Mouse (Mus musculus): ENCODE results near the gene Sqor. TPM values are rescaled to one million over a fixed set of nuclear protein-coding genes. Genes with fewer than 3 reads are reported as not detected.

Sqor gene
- polyA plus RNA-seq, 1 experiment from 2014 or later: 8.3 TPM

GRCm38 (mm10) chr2:122816986-122817385 lies 51.9 kb downstream of the Sqor start:
- H3K36me3 ChIP-seq (ENCODE audit: control insufficient read depth, insufficient read depth, low read length): no peaks in the 10 kb centered on the region
- H3K27me3 ChIP-seq (ENCODE audit: control insufficient read depth, insufficient read depth, low read length): no peaks in the 10 kb centered on the region
- H3K9ac ChIP-seq (ENCODE audit: low read length): no peak overlapping the region
- WGBS: 74% methylated on average over 2 of the region's 2 CpGs
- ATAC-seq (ENCODE audit: insufficient number of reproducible peaks, insufficient read depth, low FRiP score, low read depth): no peak
- no peaks in the 10 kb centered on the region for H3K9me3 ChIP-seq (ENCODE audit: control insufficient read depth, low read length)
- no peak overlapping the region for H3K4me2 ChIP-seq (ENCODE audit: low read length)
- no peaks in the 10 kb centered on the region for H3K4me1 ChIP-seq (ENCODE audit: control insufficient read depth in 2 of 2, insufficient read depth in 2 of 2, low read length in 2 of 2)
- no peak overlapping the region for H3K4me3 ChIP-seq (ENCODE audit: control insufficient read depth in 1 of 2, insufficient read depth in 1 of 2, low read depth in 1 of 2, low read length in 2 of 2)
- no peak overlapping the region for H3K27ac ChIP-seq (replicated peaks in 1 of 2; ENCODE audit: control insufficient read depth in 1 of 2, insufficient read depth in 1 of 2, low read depth in 2 of 2, low read length in 2 of 2)

GRCm38 (mm10) chr2:122821246-122821645 lies 56.2 kb downstream of the Sqor start:
- Histone ChIP-seq H3K4me3 (ENCODE audit: control insufficient read depth in 1 of 2, insufficient read depth in 1 of 2, low read depth in 1 of 2, low read length in 2 of 2) (no peak overlapping the region), H3K27me3 (ENCODE audit: control insufficient read depth, insufficient read depth, low read length) (no peaks in the 10 kb centered on the region), H3K27ac (replicated peaks in 1 of 2; ENCODE audit: control insufficient read depth in 1 of 2, insufficient read depth in 1 of 2, low read depth in 2 of 2, low read length in 2 of 2) (no peak overlapping the region), H3K9ac (ENCODE audit: low read length) (no peak overlapping the region), H3K4me2 (ENCODE audit: low read length) (no peak overlapping the region), H3K9me3 (ENCODE audit: control insufficient read depth, low read length) (no peaks in the 10 kb centered on the region), H3K4me1 (ENCODE audit: control insufficient read depth in 2 of 2, insufficient read depth in 2 of 2, low read length in 2 of 2) (peaks cover 0 to 2% of the 10 kb centered on the region in 2 experiments; a peak in 2 of 4 replicates), H3K36me3 (ENCODE audit: control insufficient read depth, insufficient read depth, low read length) (no peaks in the 10 kb centered on the region)
- ATAC-seq (ENCODE audit: insufficient number of reproducible peaks, insufficient read depth, low FRiP score, low read depth): no peak
- WGBS: 55% methylated on average over 2 of the region's 2 CpGs

- Histone ChIP-seq H3K9ac (ENCODE audit: low read length) (no peak overlapping the region), H3K4me1 (ENCODE audit: control insufficient read depth in 2 of 2, insufficient read depth in 2 of 2, low read length in 2 of 2) (peaks cover 0 to 2% of the 10 kb centered on the region in 2 experiments; a peak in 2 of 4 replicates), H3K9me3 (ENCODE audit: control insufficient read depth, low read length) (no peaks in the 10 kb centered on the region), H3K27me3 (ENCODE audit: control insufficient read depth, insufficient read depth, low read length) (no peaks in the 10 kb centered on the region), H3K36me3 (ENCODE audit: control insufficient read depth, insufficient read depth, low read length) (no peaks in the 10 kb centered on the region), H3K4me2 (ENCODE audit: low read length) (peak overlapping the region; percentile 50), H3K4me3 (ENCODE audit: control insufficient read depth in 1 of 2, insufficient read depth in 1 of 2, low read depth in 1 of 2, low read length in 2 of 2) (no peak overlapping the region), H3K27ac (replicated peaks in 1 of 2; ENCODE audit: control insufficient read depth in 1 of 2, insufficient read depth in 1 of 2, low read depth in 2 of 2, low read length in 2 of 2) (no peak overlapping the region)
- no peak for ATAC-seq (ENCODE audit: insufficient number of reproducible peaks, insufficient read depth, low FRiP score, low read depth)
- 38% methylated on average over 19 of the region's 19 CpGs for WGBS
These were observed 60.6 kb downstream of the Sqor start for GRCm38 (mm10) chr2:122825406-122826236.

DNA sequence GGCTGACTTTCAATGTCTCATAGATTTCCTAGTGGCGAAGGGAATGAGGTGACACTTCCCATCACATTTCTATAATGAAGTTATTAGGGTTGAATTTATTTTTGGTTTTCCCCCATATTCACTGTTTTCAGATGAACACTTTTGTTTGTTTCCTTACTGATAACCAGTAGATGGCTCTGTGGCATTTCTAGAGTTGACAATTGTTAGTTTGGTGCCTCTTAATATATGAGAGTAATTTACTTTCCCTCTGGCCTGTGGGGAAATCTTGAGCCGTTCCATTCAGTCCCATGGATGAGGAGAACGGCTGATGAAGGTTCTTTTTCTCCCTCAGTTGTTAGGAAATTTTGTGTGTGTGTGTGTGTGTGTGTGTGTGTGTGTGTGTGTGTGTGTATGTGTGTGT lies 61.3 kb downstream of the Sqor start:
- 58% methylated on average over 3 of the region's 3 CpGs for WGBS
- no peak for ATAC-seq (ENCODE audit: insufficient number of reproducible peaks, insufficient read depth, low FRiP score, low read depth)
- no peak overlapping the region for H3K4me3 ChIP-seq (ENCODE audit: control insufficient read depth in 1 of 2, insufficient read depth in 1 of 2, low read depth in 1 of 2, low read length in 2 of 2)
- no peak overlapping the region for H3K27ac ChIP-seq (replicated peaks in 1 of 2; ENCODE audit: control insufficient read depth in 1 of 2, insufficient read depth in 1 of 2, low read depth in 2 of 2, low read length in 2 of 2)
- no peaks in the 10 kb centered on the region for H3K36me3 ChIP-seq (ENCODE audit: control insufficient read depth, insufficient read depth, low read length)
- H3K9me3 ChIP-seq (ENCODE audit: control insufficient read depth, low read length): no peaks in the 10 kb centered on the region
- H3K9ac ChIP-seq (ENCODE audit: low read length): no peak overlapping the region
- no peak overlapping the region for H3K4me2 ChIP-seq (ENCODE audit: low read length)
- no peaks in the 10 kb centered on the region for H3K27me3 ChIP-seq (ENCODE audit: control insufficient read depth, insufficient read depth, low read length)
- H3K4me1 ChIP-seq (ENCODE audit: control insufficient read depth in 2 of 2, insufficient read depth in 2 of 2, low read length in 2 of 2): peaks cover 0 to 2% of the 10 kb centered on the region in 2 experiments; a peak in 2 of 4 replicates

DNA sequence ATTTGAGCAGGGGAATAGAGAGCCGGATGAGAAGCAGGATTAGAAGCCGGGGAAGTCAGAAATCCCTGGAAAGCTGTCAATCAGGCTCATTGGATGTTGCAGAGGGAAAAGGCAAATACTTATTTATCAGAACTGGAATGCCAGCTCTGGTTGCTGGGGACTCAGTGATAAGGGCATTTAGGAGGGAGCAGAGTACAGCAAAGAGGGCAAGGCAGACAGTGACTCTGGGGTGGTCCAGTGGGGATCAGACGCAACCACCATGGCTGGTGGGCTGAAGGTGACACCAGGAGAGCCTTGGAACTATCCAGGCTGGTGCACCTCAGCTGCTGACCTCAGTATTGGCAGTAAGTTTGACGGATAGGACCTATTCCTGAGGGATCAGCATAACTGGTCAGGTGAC lies 89.6 kb downstream of the Sqor start:
- no peak for ATAC-seq (ENCODE audit: insufficient number of reproducible peaks, insufficient read depth, low FRiP score, low read depth)
- no peaks in the 10 kb centered on the region for H3K27me3 ChIP-seq (ENCODE audit: control insufficient read depth, insufficient read depth, low read length)
- H3K4me2 ChIP-seq (ENCODE audit: low read length): peak overlapping the region; percentile 34; the same call in 1 of the 2 replicates
- H3K9ac ChIP-seq (ENCODE audit: low read length): peak overlapping the region; percentile 54; the same call in 1 of the 2 replicates
- no peaks in the 10 kb centered on the region for H3K9me3 ChIP-seq (ENCODE audit: control insufficient read depth, low read length)
- H3K4me3 ChIP-seq (ENCODE audit: control insufficient read depth in 1 of 2, insufficient read depth in 1 of 2, low read depth in 1 of 2, low read length in 2 of 2): no peak overlapping the region
- peak overlapping the region; percentile 76 to 93 for H3K27ac ChIP-seq (replicated peaks in 1 of 2; ENCODE audit: control insufficient read depth in 1 of 2, insufficient read depth in 1 of 2, low read depth in 2 of 2, low read length in 2 of 2)
- WGBS: 28% methylated on average over 4 of the region's 4 CpGs
- no peaks in the 10 kb centered on the region for H3K36me3 ChIP-seq (ENCODE audit: control insufficient read depth, insufficient read depth, low read length)
- peaks cover 16 to 25% of the 10 kb centered on the region in 2 experiments for H3K4me1 ChIP-seq (ENCODE audit: control insufficient read depth in 2 of 2, insufficient read depth in 2 of 2, low read length in 2 of 2)

GRCm38 (mm10) chr2:122855354-122855753 lies 90.3 kb downstream of the Sqor start:
- H3K4me2 ChIP-seq (ENCODE audit: low read length): no peak overlapping the region; the same call in 1 of the 2 replicates
- ATAC-seq (ENCODE audit: insufficient number of reproducible peaks, insufficient read depth, low FRiP score, low read depth): peak; percentile 64; the same call in 1 of the 2 replicates
- H3K4me1 ChIP-seq (ENCODE audit: control insufficient read depth in 2 of 2, insufficient read depth in 2 of 2, low read length in 2 of 2): peaks cover 16 to 25% of the 10 kb centered on the region in 2 experiments
- no peaks in the 10 kb centered on the region for H3K27me3 ChIP-seq (ENCODE audit: control insufficient read depth, insufficient read depth, low read length)
- H3K9me3 ChIP-seq (ENCODE audit: control insufficient read depth, low read length): no peaks in the 10 kb centered on the region
- H3K9ac ChIP-seq (ENCODE audit: low read length): no peak overlapping the region
- H3K36me3 ChIP-seq (ENCODE audit: control insufficient read depth, insufficient read depth, low read length): no peaks in the 10 kb centered on the region
- 17% methylated on average over 3 of the region's 3 CpGs for WGBS
- no peak overlapping the region for H3K4me3 ChIP-seq (ENCODE audit: control insufficient read depth in 1 of 2, insufficient read depth in 1 of 2, low read depth in 1 of 2, low read length in 2 of 2)
- peak overlapping the region; percentile 76 to 93 for H3K27ac ChIP-seq (replicated peaks in 1 of 2; ENCODE audit: control insufficient read depth in 1 of 2, insufficient read depth in 1 of 2, low read depth in 2 of 2, low read length in 2 of 2)
